Mouse (Mus musculus): Measurements from ENCODE around the gene Bnipl. TPM values are rescaled to one million over a fixed set of nuclear protein-coding genes. Genes with fewer than 3 reads are reported as not detected.

The Bnipl gene
- 0.17 and 0.61 TPM in 2 replicates for polyA plus RNA-seq (2012; rRNA removed)

DNA sequence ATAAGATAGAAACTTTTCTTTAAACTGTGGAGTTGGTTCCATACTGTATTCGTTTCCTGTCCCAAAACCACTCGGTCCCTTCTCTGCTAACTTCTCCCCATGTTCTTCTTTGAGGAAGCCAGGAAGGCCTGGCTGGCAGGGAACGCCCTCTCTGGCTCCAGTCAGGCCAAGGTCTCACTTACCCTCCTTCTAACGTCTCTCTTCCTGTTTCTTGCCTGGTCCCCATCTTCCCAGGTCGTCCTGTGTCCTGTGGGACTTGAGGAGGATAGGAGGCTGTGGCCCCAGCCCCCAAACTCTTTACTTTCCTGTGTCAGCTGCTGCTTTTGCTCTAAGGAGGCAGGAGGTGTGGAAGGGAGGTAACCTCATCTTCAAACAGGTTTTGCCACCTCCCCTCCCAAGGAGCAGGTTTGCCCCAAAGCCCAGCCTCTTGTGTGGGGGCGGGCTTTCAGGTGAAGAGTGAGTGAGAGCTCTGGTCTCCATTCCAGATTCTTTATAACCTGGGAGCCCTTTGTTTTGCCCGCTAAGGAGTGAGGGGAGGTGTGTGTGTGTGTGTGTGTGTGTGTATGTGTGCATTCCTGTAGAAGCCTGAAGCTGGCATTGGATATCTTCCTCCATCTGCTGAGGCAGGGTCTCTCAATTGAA, at the start of gene Bnipl:
Bnipl (minus strand) TSS at position 411 of the 642 bp plus-strand sequence.
- no peak within 1 kb of the TSS for H3K27ac ChIP-seq (ENCODE audit: insufficient read depth, low read length)
- H3K4me1 ChIP-seq (ENCODE audit: control insufficient read depth, insufficient read depth, low read length) = no peaks in the 10 kb centered on the region; the same call in 1 of the 2 replicates
- TF ChIP-seq CTCF (IDR thresholded peaks at IDR 0.05; ENCODE audit: extremely low read depth, insufficient read depth, low read length) = no peak
- TF ChIP-seq POLR2A (IDR thresholded peaks at IDR 0.05; ENCODE audit: extremely low read depth, insufficient read depth, low read length) = no peak
- H3K4me3 ChIP-seq (ENCODE audit: insufficient read depth, low read length) = no peak within 1 kb of the TSS

DNA sequence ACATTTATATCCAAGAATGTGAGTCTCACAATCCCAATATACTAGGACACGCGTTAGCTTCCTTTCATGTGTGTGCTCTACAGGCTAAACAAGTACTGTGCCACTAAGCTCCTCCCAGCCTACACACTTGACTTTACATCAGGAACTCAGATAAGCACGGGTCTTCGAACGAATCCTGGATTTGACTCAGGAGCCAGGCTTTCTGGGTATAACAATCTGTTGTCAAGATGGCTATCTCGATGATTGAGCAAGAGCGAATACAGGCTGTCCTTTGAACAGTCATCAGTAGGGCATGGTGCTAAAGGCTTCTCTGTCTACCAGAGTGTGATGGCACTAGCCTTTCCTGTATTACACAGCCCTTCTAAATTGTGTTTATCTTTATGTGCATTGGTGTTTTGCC, 47.0 kb upstream of the Bnipl start:
- no peak overlapping the region for H3K4me3 ChIP-seq (ENCODE audit: insufficient read depth, low read length)
- no peak overlapping the region for H3K27ac ChIP-seq (ENCODE audit: insufficient read depth, low read length)

DNA sequence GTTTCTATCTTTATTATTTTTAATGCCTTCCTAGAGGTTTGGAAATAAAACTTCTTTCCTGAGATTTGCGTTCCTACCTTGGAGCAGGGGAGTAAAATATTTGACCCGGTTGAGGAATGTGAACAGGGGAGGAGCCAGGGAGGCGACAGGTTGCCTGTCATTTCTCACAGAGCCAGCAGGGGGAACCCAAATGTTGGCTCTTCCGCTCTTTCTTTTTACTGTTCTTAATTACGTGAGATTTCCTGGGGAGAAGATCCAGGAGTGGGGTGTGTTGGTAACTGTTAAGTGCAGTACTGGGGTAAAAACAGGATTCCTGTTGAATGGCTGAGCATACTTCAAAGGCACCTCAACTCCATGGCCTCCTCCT, 45.1 kb upstream of the Bnipl start:
- TF ChIP-seq POLR2A (IDR thresholded peaks at IDR 0.05; ENCODE audit: extremely low read depth, insufficient read depth, low read length) = no peak
- peak; percentile 63 for TF ChIP-seq CTCF (IDR thresholded peaks at IDR 0.05; ENCODE audit: extremely low read depth, insufficient read depth, low read length)
- Histone ChIP-seq H3K4me3 (ENCODE audit: insufficient read depth, low read length) (no peak overlapping the region), H3K4me1 (ENCODE audit: control insufficient read depth, insufficient read depth, low read length) (no peaks in the 10 kb centered on the region), H3K27ac (ENCODE audit: insufficient read depth, low read length) (no peak overlapping the region)

More for the DNA sequence above, 47.0 kb upstream of the Bnipl start:
- H3K4me1 ChIP-seq (ENCODE audit: control insufficient read depth, insufficient read depth, low read length) = no peaks in the 10 kb centered on the region
- TF ChIP-seq CTCF (IDR thresholded peaks at IDR 0.05; ENCODE audit: extremely low read depth, insufficient read depth, low read length) (no peak), POLR2A (IDR thresholded peaks at IDR 0.05; ENCODE audit: extremely low read depth, insufficient read depth, low read length) (no peak)

DNA sequence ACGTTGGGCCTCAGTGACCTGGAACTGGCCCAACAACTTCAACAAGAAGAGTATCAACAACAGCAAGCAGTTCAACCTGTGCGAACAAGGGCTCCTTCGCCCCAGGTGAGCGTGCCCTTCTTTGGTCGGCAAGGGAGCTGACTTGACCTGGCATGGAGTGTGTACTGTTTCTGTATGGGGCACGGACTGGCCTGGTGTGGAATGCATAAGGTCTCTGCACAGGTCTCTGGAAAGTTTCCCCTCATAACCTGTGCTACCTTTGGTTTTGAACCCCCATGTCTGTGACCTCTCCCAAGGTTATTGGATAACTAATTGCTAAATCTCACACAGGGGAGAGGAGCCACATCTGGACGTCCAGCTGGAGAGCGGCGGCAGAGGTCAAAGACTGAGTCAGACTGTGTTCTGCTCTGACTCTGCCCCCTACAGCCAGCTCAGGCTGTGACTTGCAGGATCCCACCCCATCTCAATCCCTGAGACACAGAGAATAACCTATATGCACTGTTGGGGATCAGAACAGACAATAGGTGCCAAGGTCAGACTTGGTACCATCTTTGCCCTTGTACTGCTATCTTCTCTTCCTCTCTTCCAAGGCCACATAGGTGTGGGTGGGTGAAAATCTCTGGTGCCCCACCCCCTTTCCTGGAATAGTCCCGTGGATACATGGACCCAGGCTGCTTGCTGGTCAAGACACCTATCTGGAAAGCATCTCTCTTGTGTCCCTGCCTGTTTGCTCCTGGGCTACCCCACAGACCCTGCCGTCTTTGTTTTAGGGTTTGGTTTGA, 44.5 kb upstream of the Bnipl start:
- Histone ChIP-seq H3K27ac (ENCODE audit: insufficient read depth, low read length) (no peak overlapping the region), H3K4me3 (ENCODE audit: insufficient read depth, low read length) (no peak overlapping the region), H3K4me1 (ENCODE audit: control insufficient read depth, insufficient read depth, low read length) (no peaks in the 10 kb centered on the region)
- TF ChIP-seq CTCF (IDR thresholded peaks at IDR 0.05; ENCODE audit: extremely low read depth, insufficient read depth, low read length) = no peak
- no peak for TF ChIP-seq POLR2A (IDR thresholded peaks at IDR 0.05; ENCODE audit: extremely low read depth, insufficient read depth, low read length)

DNA sequence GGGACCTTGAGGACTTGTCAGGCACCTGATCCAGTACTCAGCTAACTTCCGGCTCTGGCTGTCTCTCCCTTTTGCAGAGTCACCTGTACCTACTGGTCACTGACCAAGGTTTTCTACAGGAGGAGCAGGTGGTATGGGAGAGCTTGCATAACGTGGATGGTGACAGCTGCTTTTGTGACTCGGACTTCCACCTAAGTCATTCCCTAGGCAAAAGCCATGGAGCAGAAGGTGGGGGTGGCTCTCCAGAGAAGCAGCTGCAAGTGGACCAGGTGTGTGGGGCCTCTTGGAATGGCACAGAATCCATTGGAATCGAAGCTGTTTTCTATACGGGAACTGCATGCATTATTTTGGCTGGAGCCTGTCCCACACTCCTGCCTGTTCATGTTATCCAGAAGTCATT, 43.7 kb upstream of the Bnipl start:
- Histone ChIP-seq H3K4me3 (ENCODE audit: insufficient read depth, low read length) (no peak overlapping the region), H3K27ac (ENCODE audit: insufficient read depth, low read length) (no peak overlapping the region), H3K4me1 (ENCODE audit: control insufficient read depth, insufficient read depth, low read length) (no peaks in the 10 kb centered on the region)
- TF ChIP-seq POLR2A (IDR thresholded peaks at IDR 0.05; ENCODE audit: extremely low read depth, insufficient read depth, low read length) (no peak), CTCF (IDR thresholded peaks at IDR 0.05; ENCODE audit: extremely low read depth, insufficient read depth, low read length) (no peak)

DNA sequence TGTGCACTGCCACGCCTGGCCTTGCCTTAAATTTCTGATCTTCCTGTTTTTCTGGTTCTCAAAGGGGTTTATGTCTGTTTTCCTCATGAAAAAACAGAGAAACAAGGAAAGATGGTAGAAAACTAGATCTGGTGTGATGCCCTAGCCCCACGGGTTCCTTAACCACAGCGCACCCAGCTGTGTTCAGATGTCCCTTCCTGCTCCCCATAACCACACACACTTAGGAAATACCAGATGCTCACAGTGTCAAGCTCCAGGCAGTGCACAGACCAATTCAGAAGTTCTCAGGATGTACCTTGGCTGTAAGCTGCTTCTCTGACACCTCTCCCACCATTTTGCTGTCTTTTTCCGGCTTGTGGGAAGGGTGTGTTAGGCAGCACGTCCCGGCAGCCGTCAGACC, 43.3 kb upstream of the Bnipl start:
- H3K27ac ChIP-seq (ENCODE audit: insufficient read depth, low read length) = no peak overlapping the region
- H3K4me1 ChIP-seq (ENCODE audit: control insufficient read depth, insufficient read depth, low read length) = no peaks in the 10 kb centered on the region
- no peak for TF ChIP-seq CTCF (IDR thresholded peaks at IDR 0.05; ENCODE audit: extremely low read depth, insufficient read depth, low read length)
- no peak for TF ChIP-seq POLR2A (IDR thresholded peaks at IDR 0.05; ENCODE audit: extremely low read depth, insufficient read depth, low read length)
- H3K4me3 ChIP-seq (ENCODE audit: insufficient read depth, low read length) = no peak overlapping the region

DNA sequence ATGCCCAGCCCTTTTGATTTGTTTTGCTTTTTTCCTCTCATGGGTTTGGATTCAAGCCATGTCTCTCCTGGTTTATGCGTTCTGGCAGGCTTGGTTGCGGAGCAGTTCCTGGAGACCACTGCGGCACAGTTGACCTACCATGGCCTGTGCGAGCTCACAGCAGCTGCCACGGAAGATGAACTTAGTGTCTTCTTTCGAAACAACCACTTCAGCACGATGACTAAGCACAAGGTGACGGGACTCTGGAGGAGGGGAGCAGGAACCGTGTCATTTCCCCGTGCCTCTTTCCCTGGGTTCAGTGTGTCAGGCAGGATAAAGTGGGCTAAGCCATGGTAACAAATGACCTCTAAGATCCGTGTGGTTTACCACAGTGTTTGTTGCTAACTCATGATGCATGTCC, 42.5 kb upstream of the Bnipl start:
- no peak overlapping the region for H3K4me3 ChIP-seq (ENCODE audit: insufficient read depth, low read length)
- H3K4me1 ChIP-seq (ENCODE audit: control insufficient read depth, insufficient read depth, low read length) = no peaks in the 10 kb centered on the region
- TF ChIP-seq POLR2A (IDR thresholded peaks at IDR 0.05; ENCODE audit: extremely low read depth, insufficient read depth, low read length) (no peak), CTCF (IDR thresholded peaks at IDR 0.05; ENCODE audit: extremely low read depth, insufficient read depth, low read length) (no peak)
- H3K27ac ChIP-seq (ENCODE audit: insufficient read depth, low read length) = no peak overlapping the region

DNA sequence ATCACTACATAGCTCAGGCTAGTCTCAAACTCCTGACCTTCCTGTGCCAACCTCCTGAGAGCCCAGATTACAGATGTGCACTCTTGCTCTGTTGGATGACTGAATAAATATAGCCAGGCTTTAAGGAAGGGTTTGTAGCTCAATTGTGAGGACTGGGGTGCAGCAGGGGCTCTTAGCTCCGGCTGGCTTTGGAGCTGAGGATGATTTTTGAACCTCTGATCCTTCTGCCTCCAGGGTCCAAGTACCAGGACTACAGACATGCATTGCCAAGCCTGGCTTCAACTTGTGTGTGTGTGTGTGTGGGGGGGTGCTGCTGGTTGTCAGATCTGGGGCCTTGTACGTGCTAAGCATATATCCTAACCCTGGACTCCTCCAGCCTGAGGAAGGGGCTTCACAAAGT, 41.9 kb upstream of the Bnipl start:
- H3K4me3 ChIP-seq (ENCODE audit: insufficient read depth, low read length) = no peak overlapping the region
- H3K27ac ChIP-seq (ENCODE audit: insufficient read depth, low read length) = peak overlapping the region; percentile 16; the same call in 1 of the 2 replicates
- TF ChIP-seq CTCF (IDR thresholded peaks at IDR 0.05; ENCODE audit: extremely low read depth, insufficient read depth, low read length) (no peak), POLR2A (IDR thresholded peaks at IDR 0.05; ENCODE audit: extremely low read depth, insufficient read depth, low read length) (no peak)
- H3K4me1 ChIP-seq (ENCODE audit: control insufficient read depth, insufficient read depth, low read length) = no peaks in the 10 kb centered on the region

DNA sequence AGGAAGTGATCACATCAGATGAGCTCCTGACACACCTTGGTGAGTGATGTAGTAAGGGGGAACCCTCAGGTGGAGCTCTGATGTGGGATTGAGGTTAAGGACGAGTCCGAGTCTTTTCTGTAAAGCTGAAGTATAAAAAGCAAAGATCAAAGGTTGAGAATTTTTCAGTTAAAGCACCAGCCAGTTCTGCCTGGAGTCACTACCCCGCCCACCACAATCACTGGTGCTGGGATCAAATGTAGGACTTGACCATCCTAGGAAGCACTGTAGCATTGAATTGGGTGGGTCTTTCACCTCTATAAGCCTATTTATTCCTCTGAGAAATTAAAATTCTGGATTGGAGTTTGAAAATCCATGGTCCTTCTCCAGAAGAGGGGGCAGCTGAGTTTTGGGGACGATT, 40.0 kb upstream of the Bnipl start:
- Histone ChIP-seq H3K4me3 (ENCODE audit: insufficient read depth, low read length) (no peak overlapping the region), H3K4me1 (ENCODE audit: control insufficient read depth, insufficient read depth, low read length) (no peaks in the 10 kb centered on the region), H3K27ac (ENCODE audit: insufficient read depth, low read length) (no peak overlapping the region)
- TF ChIP-seq CTCF (IDR thresholded peaks at IDR 0.05; ENCODE audit: extremely low read depth, insufficient read depth, low read length) = no peak
- no peak for TF ChIP-seq POLR2A (IDR thresholded peaks at IDR 0.05; ENCODE audit: extremely low read depth, insufficient read depth, low read length)

DNA sequence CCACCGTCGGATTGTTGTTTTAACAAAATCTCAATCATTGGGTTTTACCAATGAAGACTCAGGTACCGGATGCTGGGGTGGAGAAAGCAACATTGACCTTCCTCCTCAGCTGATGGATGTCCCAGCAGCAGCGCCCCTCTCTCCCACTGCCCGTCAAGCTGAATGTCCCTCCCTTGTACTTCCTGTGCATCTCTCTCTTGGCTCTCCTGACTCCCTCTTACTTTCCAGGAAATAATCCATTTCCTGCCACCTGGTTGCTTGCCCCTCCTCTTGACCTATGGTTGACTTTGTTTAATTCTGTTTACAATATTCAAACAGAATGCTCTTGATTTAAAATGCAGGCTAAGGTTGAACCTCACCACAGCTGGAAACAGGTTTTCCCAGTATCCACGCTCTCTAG, 39.2 kb upstream of the Bnipl start:
- Histone ChIP-seq H3K27ac (ENCODE audit: insufficient read depth, low read length) (no peak overlapping the region), H3K4me3 (ENCODE audit: insufficient read depth, low read length) (no peak overlapping the region), H3K4me1 (ENCODE audit: control insufficient read depth, insufficient read depth, low read length) (no peaks in the 10 kb centered on the region)
- TF ChIP-seq POLR2A (IDR thresholded peaks at IDR 0.05; ENCODE audit: extremely low read depth, insufficient read depth, low read length) = no peak
- no peak for TF ChIP-seq CTCF (IDR thresholded peaks at IDR 0.05; ENCODE audit: extremely low read depth, insufficient read depth, low read length)
